In the genomic region with DNA sequence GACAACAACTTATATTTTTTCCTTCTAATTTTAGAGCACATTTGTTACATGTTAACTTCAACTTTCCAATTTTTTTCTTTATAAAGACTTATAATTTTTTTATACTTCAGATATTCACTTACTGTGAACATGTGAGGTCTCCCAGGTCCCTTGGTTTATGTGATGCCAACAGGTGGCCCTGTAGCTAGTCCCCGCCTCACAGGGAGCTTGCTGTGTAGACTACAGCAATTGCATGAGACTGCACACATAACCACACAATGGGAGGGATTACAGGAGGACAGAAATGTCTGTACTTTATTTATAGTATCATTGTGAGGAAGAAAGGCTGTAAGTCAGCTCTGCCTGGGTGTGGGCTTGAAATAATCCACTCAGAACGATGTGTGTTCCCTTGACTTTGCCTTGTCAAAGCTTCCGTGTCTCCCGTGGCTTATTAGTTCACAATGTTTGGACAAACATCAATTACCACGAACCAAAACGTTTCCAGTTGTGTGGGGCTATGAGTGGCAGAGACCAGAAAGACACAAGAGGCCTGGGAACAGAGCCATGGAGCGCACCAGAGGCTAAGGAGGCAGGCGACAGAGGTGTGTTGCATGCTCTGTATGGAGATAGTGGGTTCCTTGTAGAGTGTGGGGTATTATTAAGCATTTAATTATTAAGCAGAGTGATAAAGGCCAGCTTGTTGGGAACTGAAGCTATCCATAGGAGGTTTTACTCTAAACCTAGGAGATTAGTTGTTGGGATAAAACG, we compare ENCODE assay signal across 19 mouse cellular contexts.
DNase-seq lines count a peak whose midpoint lies in the region; ATAC-seq and TF ChIP-seq lines count a peak whose summit lies in the region.
"Had no signal": no experiment of that assay in that cellular context is flagged by ENCODE, and none has a peak within 500 bp of the region (broad histone marks: within the 10 kb centered on the region; RNA-seq: fewer than 3 reads in every experiment).

No protein-coding gene starts in this region.

- no peak for ATAC-seq in heart, embryonic 12.5 days (ENCODE audit: insufficient number of reproducible peaks, low FRiP score)
- ATAC-seq in heart, postnatal 0 days (ENCODE audit: insufficient read depth, low read depth) = peak; percentile 33
- peak; percentile 34; the same call in 1 of the 2 replicates for ATAC-seq in stomach, embryonic 14.5 days (ENCODE audit: insufficient number of reproducible peaks, insufficient read depth, low FRiP score, low read depth)
- no peak for ATAC-seq in stomach, postnatal 0 days (ENCODE audit: low FRiP score, low TSS enrichment)
- ATAC-seq in hindbrain, embryonic 13.5 days (ENCODE audit: low FRiP score) = no peak

- H3K27ac ChIP-seq in heart, embryonic 12.5 days (ENCODE audit: poor library complexity, severe bottlenecking) = 0 out of 2 replicates have a peak overlapping the region, but pooled peaks have one; percentile 6
- peak overlapping the region; percentile 59 for H3K27ac ChIP-seq in heart, postnatal 0 days (ENCODE audit: low read depth)
- H3K27ac ChIP-seq in stomach, embryonic 14.5 days (ENCODE audit: low read length) = no peak overlapping the region
- no peak overlapping the region for H3K27ac ChIP-seq in stomach, postnatal 0 days (replicated peaks)
- no peak overlapping the region for H3K27ac ChIP-seq in hindbrain, embryonic 13.5 days
- H3K27ac ChIP-seq: forebrain, embryonic 13.5 days; hindbrain, embryonic 15.5 days; left cerebral cortex, adult 2 months; midbrain, embryonic 13.5 days; neural tube, embryonic 15.5 days had no signal

- no peaks in the 10 kb centered on the region for H3K36me3 ChIP-seq in heart, embryonic 12.5 days
- H3K36me3 ChIP-seq in heart, postnatal 0 days (replicated peaks; ENCODE audit: control insufficient read depth, insufficient read depth, low read length) = no peaks in the 10 kb centered on the region
- no peaks in the 10 kb centered on the region for H3K36me3 ChIP-seq in stomach, embryonic 14.5 days (ENCODE audit: control insufficient read depth, insufficient read depth, low read length)
- no peaks in the 10 kb centered on the region for H3K36me3 ChIP-seq in stomach, postnatal 0 days (ENCODE audit: control insufficient read depth, insufficient read depth, low read length)
- no peaks in the 10 kb centered on the region for H3K36me3 ChIP-seq in hindbrain, embryonic 13.5 days
- H3K36me3 ChIP-seq: hindbrain, embryonic 15.5 days; limb, embryonic 13.5 days; midbrain, embryonic 13.5 days; neural tube, embryonic 15.5 days had no signal

- no peak for TF ChIP-seq CTCF in heart, postnatal 0 days (IDR thresholded peaks at IDR 0.05; ENCODE audit: low read depth)
- TF ChIP-seq CTCF in stomach, postnatal 0 days (IDR thresholded peaks at IDR 0.05; ENCODE audit: low read depth) = no peak

- H3K9ac ChIP-seq in heart, embryonic 12.5 days = no peak overlapping the region
- H3K9ac ChIP-seq in heart, postnatal 0 days (replicated peaks; ENCODE audit: low read depth, low read length) = no peak overlapping the region
- no peak overlapping the region for H3K9ac ChIP-seq in stomach, embryonic 14.5 days (replicated peaks; ENCODE audit: low read depth, low read length)
- no peak overlapping the region for H3K9ac ChIP-seq in stomach, postnatal 0 days (ENCODE audit: low read length)
- no peak overlapping the region for H3K9ac ChIP-seq in hindbrain, embryonic 13.5 days
- H3K9ac ChIP-seq: forebrain, embryonic 13.5 days; hindbrain, embryonic 15.5 days; limb, embryonic 13.5 days; midbrain, embryonic 13.5 days; neural tube, embryonic 15.5 days had no signal

- H3K4me2 ChIP-seq in heart, embryonic 12.5 days = no peak overlapping the region
- no peak overlapping the region for H3K4me2 ChIP-seq in heart, postnatal 0 days (ENCODE audit: low read depth, low read length)
- H3K4me2 ChIP-seq in stomach, embryonic 14.5 days (replicated peaks; ENCODE audit: low read depth, low read length) = no peak overlapping the region
- no peak overlapping the region for H3K4me2 ChIP-seq in stomach, postnatal 0 days (replicated peaks; ENCODE audit: low read depth)
- H3K4me2 ChIP-seq in hindbrain, embryonic 13.5 days = no peak overlapping the region
- H3K4me2 ChIP-seq: forebrain, embryonic 13.5 days; hindbrain, embryonic 15.5 days; limb, embryonic 13.5 days; liver, embryonic 11.5 days; midbrain, embryonic 13.5 days; neural tube, embryonic 15.5 days had no signal

- no peaks in the 10 kb centered on the region for H3K9me3 ChIP-seq in heart, embryonic 12.5 days (replicated peaks)
- no peaks in the 10 kb centered on the region for H3K9me3 ChIP-seq in heart, postnatal 0 days (replicated peaks; ENCODE audit: control insufficient read depth, low read length)
- no peaks in the 10 kb centered on the region for H3K9me3 ChIP-seq in stomach, embryonic 14.5 days (ENCODE audit: control insufficient read depth, low read depth, low read length)
- no peaks in the 10 kb centered on the region for H3K9me3 ChIP-seq in stomach, postnatal 0 days (ENCODE audit: control insufficient read depth, low read length)
- no peaks in the 10 kb centered on the region for H3K9me3 ChIP-seq in hindbrain, embryonic 13.5 days
- H3K9me3 ChIP-seq: forebrain, embryonic 13.5 days; hindbrain, embryonic 15.5 days; limb, embryonic 13.5 days; megakaryocyte, embryonic 14.5 days; midbrain, embryonic 13.5 days; neural tube, embryonic 15.5 days had no signal

- TF ChIP-seq EP300 in heart, postnatal 0 days (IDR thresholded peaks at IDR 0.05; ENCODE audit: low read depth) = no peak
- TF ChIP-seq EP300 in stomach, postnatal 0 days (optimal IDR thresholded peaks at IDR 0.05) = no peak

- H3K4me3 ChIP-seq in heart, embryonic 12.5 days = no peak overlapping the region
- no peak overlapping the region for H3K4me3 ChIP-seq in heart, postnatal 0 days (ENCODE audit: low read depth, low read length)
- H3K4me3 ChIP-seq in stomach, embryonic 14.5 days (ENCODE audit: low read depth, low read length) = no peak overlapping the region
- no peak overlapping the region for H3K4me3 ChIP-seq in stomach, postnatal 0 days (ENCODE audit: low read depth, low read length)
- H3K4me3 ChIP-seq in hindbrain, embryonic 13.5 days = no peak overlapping the region
- H3K4me3 ChIP-seq: forebrain, embryonic 13.5 days; hindbrain, embryonic 15.5 days; left cerebral cortex, adult 2 months; limb, embryonic 13.5 days; megakaryocyte, embryonic 14.5 days; midbrain, embryonic 13.5 days; neural tube, embryonic 15.5 days had no signal

- WGBS in heart, embryonic 12.5 days = 69% methylated on average over 9 of the region's 9 CpGs
- WGBS in heart, postnatal 0 days = 40% methylated on average over 9 of the region's 9 CpGs
- 45% methylated on average over 9 of the region's 9 CpGs for WGBS in stomach, embryonic 14.5 days
- WGBS in stomach, postnatal 0 days = 40% methylated on average over 9 of the region's 9 CpGs
- 79% methylated on average over 9 of the region's 9 CpGs for whole genome bisulfite sequencing in hindbrain, embryonic 13.5 days

- no peak for DNase-seq in heart, postnatal 25 days (ENCODE audit: low spot score)
- peak; percentile 24 for DNase-seq in heart, postnatal 0 days (ENCODE audit: low spot score)
- no peak for DNase-seq in heart, postnatal 4 days
- no peak for DNase-seq in stomach, postnatal 0 days (ENCODE audit: low spot score)
- DNase-seq: gastrocnemius, postnatal 10 days; kidney, adult 11 months; spleen, adult 18-20 months; thymus, postnatal 4 days had no signal

- H3K27me3 ChIP-seq in heart, embryonic 12.5 days (replicated peaks) = no peaks in the 10 kb centered on the region
- no peaks in the 10 kb centered on the region for H3K27me3 ChIP-seq in heart, postnatal 0 days (ENCODE audit: control insufficient read depth, insufficient read depth, low read length)
- no peaks in the 10 kb centered on the region for H3K27me3 ChIP-seq in stomach, embryonic 14.5 days (ENCODE audit: control insufficient read depth, insufficient read depth, low read length)
- H3K27me3 ChIP-seq in stomach, postnatal 0 days (ENCODE audit: control insufficient read depth, insufficient read depth, low read length) = no peaks in the 10 kb centered on the region
- no peaks in the 10 kb centered on the region for H3K27me3 ChIP-seq in hindbrain, embryonic 13.5 days
- H3K27me3 ChIP-seq: forebrain, embryonic 13.5 days; hindbrain, embryonic 15.5 days; limb, embryonic 13.5 days; midbrain, embryonic 13.5 days; neural tube, embryonic 15.5 days had no signal

- H3K4me1 ChIP-seq in heart, embryonic 12.5 days (replicated peaks) = peaks cover 19% of the 10 kb centered on the region
- H3K4me1 ChIP-seq in heart, postnatal 0 days (ENCODE audit: control insufficient read depth, insufficient read depth) = peaks cover 17% of the 10 kb centered on the region
- peaks cover 5% of the 10 kb centered on the region; the same call in 1 of the 2 replicates for H3K4me1 ChIP-seq in stomach, embryonic 14.5 days (ENCODE audit: control insufficient read depth, insufficient read depth, low read length)
- H3K4me1 ChIP-seq in stomach, postnatal 0 days (replicated peaks; ENCODE audit: control insufficient read depth, insufficient read depth) = peaks cover 5% of the 10 kb centered on the region; the same call in 1 of the 2 replicates
- peaks cover 6% of the 10 kb centered on the region; the same call in 1 of the 2 replicates for H3K4me1 ChIP-seq in hindbrain, embryonic 13.5 days (replicated peaks)

- intact Hi-C loops in heart, postnatal 25 days (cut with DNase I) = no loop called here

Comparison
In these comparisons a context has a peak if more than half of its experiments do, and no peak if none do; other contexts are left out.
1. ATAC-seq: peak in heart, postnatal 0 days (single experiment) and stomach, embryonic 14.5 days (single experiment); none in heart, embryonic 12.5 days (single experiment), stomach, postnatal 0 days (single experiment) and hindbrain, embryonic 13.5 days (single experiment).
2. H3K27ac ChIP-seq: peak in heart, embryonic 12.5 days (single experiment) and heart, postnatal 0 days (single experiment); none in stomach, embryonic 14.5 days (single experiment), stomach, postnatal 0 days (single experiment) and hindbrain, embryonic 13.5 days (single experiment).